Mouse (Mus musculus): Measurements from ENCODE around the gene Tead3.
"Not testable (repeated sequence)": the region's sequence is repeated elsewhere in the genome, so short reads cannot be mapped to it uniquely, and the experiment has no call there.

The Tead3 gene

GRCm38 (mm10) chr17:28358576-28359261, 8.1 kb upstream of the Tead3 start:
- not testable (repeated sequence) for DNase-seq (ENCODE audit: low spot score)

GRCm38 (mm10) chr17:28355871-28356270, 5.3 kb upstream of the Tead3 start:
- DNase-seq (ENCODE audit: low spot score): no peak

- no peak for DNase-seq (ENCODE audit: low spot score)
Observed at GRCm38 (mm10) chr17:28352018-28352417, 1.4 kb upstream of the Tead3 start.

GRCm38 (mm10) chr17:28351353-28351890, 805 bp upstream of the Tead3 start:
- DNase-seq (ENCODE audit: low spot score): no peak

- DNase-seq (ENCODE audit: low spot score): peak; percentile 47
Observed at GRCm38 (mm10) chr17:28349901-28350465, 634 bp downstream of the Tead3 start.

- no peak for DNase-seq (ENCODE audit: low spot score)
Observed at GRCm38 (mm10) chr17:28349264-28349880, 1.2 kb downstream of the Tead3 start.

GRCm38 (mm10) chr17:28348211-28348610, 2.4 kb downstream of the Tead3 start:
- no peak for DNase-seq (ENCODE audit: low spot score)

- DNase-seq (ENCODE audit: low spot score): no peak
Observed at GRCm38 (mm10) chr17:28347327-28347726, 3.3 kb downstream of the Tead3 start.

- no peak for DNase-seq (ENCODE audit: low spot score)
Observed at GRCm38 (mm10) chr17:28345882-28346281, 4.7 kb downstream of the Tead3 start.

- DNase-seq (ENCODE audit: low spot score): no peak
Observed at GRCm38 (mm10) chr17:28345271-28345721, 5.3 kb downstream of the Tead3 start.

GRCm38 (mm10) chr17:28344670-28345069, 5.9 kb downstream of the Tead3 start:
- no peak for DNase-seq (ENCODE audit: low spot score)

- no peak for DNase-seq (ENCODE audit: low spot score)
Observed at GRCm38 (mm10) chr17:28344050-28344607, 6.5 kb downstream of the Tead3 start.

GRCm38 (mm10) chr17:28341091-28341490, 9.5 kb downstream of the Tead3 start:
- peak; percentile 90 for DNase-seq (ENCODE audit: low spot score)

GRCm38 (mm10) chr17:28340578-28340977, 10.0 kb downstream of the Tead3 start:
- no peak for DNase-seq (ENCODE audit: low spot score)

- no peak for DNase-seq (ENCODE audit: low spot score)
Observed at GRCm38 (mm10) chr17:28337547-28337946, 13.1 kb downstream of the Tead3 start.

- DNase-seq (ENCODE audit: low spot score): no peak
Observed at GRCm38 (mm10) chr17:28335267-28335666, 15.3 kb downstream of the Tead3 start.

- no peak for DNase-seq (ENCODE audit: low spot score)
Observed at GRCm38 (mm10) chr17:28332915-28333546, 17.6 kb downstream of the Tead3 start.

- no peak for DNase-seq (ENCODE audit: low spot score)
Observed at GRCm38 (mm10) chr17:28332113-28332914, 18.3 kb downstream of the Tead3 start.

GRCm38 (mm10) chr17:28331241-28332112, 19.1 kb downstream of the Tead3 start:
- DNase-seq (ENCODE audit: low spot score): no peak

- DNase-seq (ENCODE audit: low spot score): not testable (repeated sequence)
Observed at GRCm38 (mm10) chr17:28330590-28330989, 20.0 kb downstream of the Tead3 start.

GRCm38 (mm10) chr17:28330232-28330546, 20.4 kb downstream of the Tead3 start:
- no peak for DNase-seq (ENCODE audit: low spot score)

All from ovary, postnatal 36 days (tissue).